Mouse (Mus musculus) adrenal gland, adult 2 months (tissue): Measurements from ENCODE around the gene Pcsk5. TPM values are rescaled to one million over a fixed set of nuclear protein-coding genes. Genes with fewer than 3 reads are reported as not detected.

ENCODE experiments used
- DNase-seq: peaks from one replicate; pipeline ENCODE4 v3.0.0; 2021
- polyA plus RNA-seq: library from polyadenylated mRNA; depleted of rRNA; stranded (reverse); fragments of >200 nt; gene quantifications from 2 replicates; pipeline ENCODE4 v1.2.3, GENCODE M21; 2012
- total RNA-seq, 2 experiments: library from RNA; stranded (reverse); gene quantifications; 2 replicates each; pipeline ENCODE4 v1.2.3; 2021

Pcsk5 gene
- total and polyA plus RNA-seq, 3 experiments, result 62.0 to 165 (median 145) TPM

GRCm38 (mm10) chr19:17396802-17397201, 440.6 kb downstream of the Pcsk5 start:
- DNase-seq, result no peak

GRCm38 (mm10) chr19:17393841-17394591, 443.4 kb downstream of the Pcsk5 start, which contains the start of gene Rfk:
Rfk (plus strand) TSS chr19:17394043.
- DNase-seq, result peak; percentile 97

DNA sequence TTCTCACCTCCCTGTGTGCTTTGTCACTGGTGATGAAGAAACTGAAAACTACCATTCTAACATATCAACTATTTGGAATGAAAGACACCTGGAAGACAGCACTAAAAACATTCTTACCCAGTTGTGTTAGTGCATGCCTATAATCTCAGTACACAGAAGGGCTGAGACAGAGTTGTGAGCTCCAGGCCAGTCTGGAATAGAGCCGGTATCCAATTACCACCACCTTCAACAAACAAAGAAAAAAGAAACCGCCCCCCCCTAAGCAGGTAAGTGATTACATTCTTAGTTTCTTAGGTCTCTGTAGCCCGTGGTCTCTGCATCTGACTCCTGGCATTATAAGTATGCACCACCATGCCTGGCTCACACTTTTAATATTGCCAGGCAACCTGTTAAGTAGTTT, 444.6 kb downstream of the Pcsk5 start:
- DNase-seq, result no peak

DNA sequence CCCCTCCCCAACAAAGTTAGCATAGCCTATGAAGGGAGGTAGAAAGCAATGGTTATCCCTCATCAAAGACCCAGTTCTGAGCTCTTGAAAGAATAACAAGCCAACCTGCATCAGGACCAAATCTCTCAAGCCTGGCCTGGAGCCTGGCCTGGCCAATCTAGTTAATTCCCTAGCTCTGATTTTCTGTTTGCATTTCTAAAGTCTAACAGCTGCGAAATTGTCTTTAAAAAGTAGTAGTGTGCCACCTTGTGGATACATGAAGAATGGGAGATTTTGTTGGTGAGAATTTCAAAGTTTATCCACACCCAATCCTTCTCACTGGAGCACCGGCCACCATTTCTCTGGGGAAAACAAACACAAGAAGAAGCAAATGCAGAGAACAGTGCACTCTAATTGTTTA, 449.0 kb downstream of the Pcsk5 start:
- no peak for DNase-seq

- DNase-seq, result no peak
Observed at GRCm38 (mm10) chr19:17386424-17386823, 451.0 kb downstream of the Pcsk5 start.

- no peak for DNase-seq
Observed at GRCm38 (mm10) chr19:17385426-17385825, 452.0 kb downstream of the Pcsk5 start.

DNA sequence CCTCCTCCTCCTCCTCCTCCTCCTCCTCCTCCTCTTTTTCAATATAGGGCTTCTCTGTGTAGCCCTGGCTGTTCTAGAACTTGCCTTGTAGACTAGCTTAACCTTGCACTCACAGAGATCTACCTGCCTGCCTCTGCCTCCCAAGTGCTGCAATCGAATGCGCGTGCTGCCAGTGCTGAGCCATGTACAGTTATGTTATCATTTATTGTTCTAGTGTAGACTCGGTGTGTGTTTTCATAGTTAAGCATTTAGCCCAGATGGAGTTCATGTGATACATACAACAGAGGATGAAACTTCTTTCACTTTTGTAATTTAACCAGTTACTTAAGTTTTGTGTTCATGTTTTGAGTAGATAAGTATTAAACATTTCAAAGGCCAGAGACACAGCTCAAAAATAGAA, 452.4 kb downstream of the Pcsk5 start:
- no peak for DNase-seq

- DNase-seq, result no peak
Observed at GRCm38 (mm10) chr19:17382807-17383397, 454.5 kb downstream of the Pcsk5 start.
